Mouse (Mus musculus) megakaryocyte, embryonic 14.5 days (primary cell): ENCODE measurements around the gene Zmym5.
"Not testable (repeated sequence)": the region's sequence is repeated elsewhere in the genome, so short reads cannot be mapped to it uniquely, and the experiment has no call there.

ENCODE experiments used
- FLI1 ChIP-seq: IDR thresholded peaks from 2 replicates; pipeline ENCODE4 v1.6.1; 2012; ENCODE audit warnings: low read length, inconsistent platforms, mixed read lengths
- GATA1 ChIP-seq: IDR thresholded peaks from 3 replicates; pipeline ENCODE4 v1.6.1; 2012; ENCODE audit warnings: mixed read lengths, low read length, inconsistent platforms, borderline replicate concordance

GRCm38 (mm10) chr14:56765117-56765516 lies 46.4 kb downstream of the Zmym5 start:
- not testable (repeated sequence) for TF ChIP-seq GATA1, FLI1
